Mouse (Mus musculus) liver, postnatal 0 days (tissue): ENCODE measurements around the gene Btf3l4.

Experiments used
- CTCF ChIP-seq: sonication (generic); IDR thresholded peaks from 2 replicates; pipeline ENCODE4 v1.5.1; 2016; ENCODE audit warnings: antibody characterized with exemption, low read depth
- EP300 ChIP-seq: IDR thresholded peaks from 2 replicates; pipeline ENCODE4 v1.6.1; 2016; ENCODE audit warnings: antibody characterized with exemption, low read depth, mild to moderate bottlenecking

GRCm38 (mm10) chr4:108834971-108835311 is 1.5 kb upstream of the Btf3l4 start:
- TF ChIP-seq CTCF (no peak), EP300 (no peak)
